Mouse (Mus musculus) inflammation-experienced regulatory T-cells, adult 16 weeks (primary cell): Measurements from ENCODE around the gene Gm29866. TPM values are rescaled to one million over a fixed set of nuclear protein-coding genes. Genes with fewer than 3 reads are reported as not detected.

ENCODE experiments used
- polyA plus RNA-seq: library from polyadenylated mRNA; unstranded; fragments of 100-300 nt; shearing (Covaris generic); gene quantifications from one replicate; pipeline ENCODE4 v1.2.1, GENCODE M21; 2017

The Gm29866 gene
- polyA plus RNA-seq = not detected

DNA sequence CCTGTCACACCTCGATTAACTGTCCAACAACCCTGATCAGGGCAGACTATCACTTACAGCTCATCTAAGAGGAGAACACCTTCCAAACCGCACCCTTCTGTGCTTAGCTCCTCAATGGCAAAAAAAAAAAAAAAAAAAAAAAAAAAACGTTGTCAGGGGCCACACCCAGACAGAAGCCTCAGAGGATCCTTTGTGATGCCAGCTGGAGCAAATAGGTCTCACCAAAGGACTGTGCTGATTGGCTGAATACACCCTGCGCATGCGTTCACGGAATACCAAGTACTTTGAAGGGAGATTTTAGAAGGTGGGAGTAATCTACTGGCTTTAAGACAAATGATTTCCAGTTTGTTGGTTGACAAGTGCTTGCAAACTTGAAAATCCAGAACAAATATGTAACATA is at the start of gene Gm29866:
Gene Gm29866 (minus strand): TSS at position 101 of the 400 bp plus-strand sequence.

Other genes with a start within 250 kb of the Gm29866 start
- gene Gm20909, start 170.9 kb upstream of the Gm29866 start, polyA plus RNA-seq = not detected
- not detected for gene Gm20865, start 247.9 kb upstream of the Gm29866 start, polyA plus RNA-seq